In the genomic region with DNA sequence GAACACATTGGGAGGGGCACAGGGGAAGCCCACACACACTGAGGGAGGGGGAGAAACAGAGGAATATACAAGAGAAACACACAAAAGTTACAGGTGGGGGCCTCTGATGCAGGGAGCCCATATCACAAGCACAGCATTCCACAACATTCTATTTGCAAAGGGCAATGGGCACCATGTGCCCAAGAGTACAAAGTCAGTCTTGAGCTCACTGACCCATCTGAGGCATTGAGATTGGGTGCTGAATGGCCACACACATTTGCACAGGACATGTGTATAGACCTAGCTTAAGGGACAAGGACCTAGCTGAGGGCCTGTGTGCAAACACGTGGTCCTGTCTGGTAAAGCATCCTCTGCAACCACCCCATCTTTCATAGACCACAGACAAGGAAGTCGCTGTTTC, we compare ENCODE assay signal across 11 mouse cellular contexts.
"Had no signal": no experiment of that assay in that cellular context is flagged by ENCODE, and none has a peak within 500 bp of the region (broad histone marks: within the 10 kb centered on the region; RNA-seq: fewer than 3 reads in every experiment).

No protein-coding gene starts in this region.

- H3K9me3 ChIP-seq: limb, embryonic 15.5 days; midbrain, embryonic 10.5 days; neural tube, embryonic 15.5 days had no signal

- H3K36me3 ChIP-seq: neural tube, embryonic 15.5 days had no signal

- H3K27me3 ChIP-seq: limb, embryonic 15.5 days; neural tube, embryonic 15.5 days had no signal

- H3K4me3 ChIP-seq: limb, embryonic 15.5 days; midbrain, embryonic 10.5 days; myocyte; neural tube, embryonic 15.5 days had no signal

- H3K27ac ChIP-seq: limb, embryonic 15.5 days; liver, embryonic 14.5 days; midbrain, embryonic 10.5 days; neural tube, embryonic 15.5 days had no signal

- H3K9ac ChIP-seq: limb, embryonic 15.5 days; liver, embryonic 14.5 days; neural tube, embryonic 15.5 days had no signal

- DNase-seq: layer of hippocampus, adult 9-11 months; layer of hippocampus, postnatal 36 days; lung, adult 18-20 months; midbrain, embryonic 14.5 days; right cerebral cortex, adult 18-20 months; right cerebral cortex, postnatal 25 days had no signal

- H3K4me2 ChIP-seq: limb, embryonic 15.5 days; neural tube, embryonic 15.5 days had no signal
